In genomic region chr4:136675439-136675838, GRCm38 (mm10) we compare ENCODE assay signal across 44 mouse cellular contexts. TPM values are rescaled to one million over a fixed set of nuclear protein-coding genes. Genes with fewer than 3 reads are reported as not detected.
"Had no signal": no experiment of that assay in that cellular context is flagged by ENCODE, and none has a peak within 500 bp of the region (broad histone marks: within the 10 kb centered on the region; RNA-seq: fewer than 3 reads in every experiment).

No protein-coding gene starts in this region.

- H3K4me3 ChIP-seq: heart, embryonic 10.5 days; heart, embryonic 12.5 days; heart, embryonic 13.5 days; heart, embryonic 15.5 days; hindbrain, embryonic 10.5 days; hindbrain, embryonic 12.5 days; hindbrain, embryonic 13.5 days; hindbrain, embryonic 15.5 days; kidney, embryonic 15.5 days; layer of hippocampus, adult 2 months; left cerebral cortex, adult 2 months had no signal

- H3K4me2 ChIP-seq: heart, embryonic 11.5 days; heart, embryonic 12.5 days; heart, embryonic 13.5 days; heart, embryonic 15.5 days; hindbrain, embryonic 12.5 days; hindbrain, embryonic 13.5 days; hindbrain, embryonic 14.5 days; hindbrain, embryonic 15.5 days; kidney, embryonic 15.5 days had no signal

- H3K27me3 ChIP-seq: hindbrain, embryonic 12.5 days; hindbrain, embryonic 13.5 days; hindbrain, embryonic 15.5 days; kidney, embryonic 15.5 days had no signal

- H3K4me1 ChIP-seq: heart, embryonic 15.5 days had no signal

- DNase-seq: heart, postnatal 10 days; heart, postnatal 14 days; heart, postnatal 36 days; heart, postnatal 4 days; kidney, adult 11 months; kidney, adult 18-20 months; kidney, adult 2 months; kidney, adult 8-10 months; kidney, adult 9 months; kidney, postnatal 10 days; kidney, postnatal 14 days; kidney, postnatal 25 days; kidney, postnatal 36 days; kidney, postnatal 4 days; layer of hippocampus, adult 9-11 months; layer of hippocampus, postnatal 36 days had no signal

- ATAC-seq: hindbrain, embryonic 16.5 days; hindbrain, postnatal 0 days; inflammation-experienced regulatory T-cells, adult 6 months had no signal

- H3K9me3 ChIP-seq: heart, embryonic 10.5 days; heart, embryonic 12.5 days; heart, embryonic 13.5 days; heart, embryonic 15.5 days; hindbrain, embryonic 10.5 days; hindbrain, embryonic 12.5 days; hindbrain, embryonic 13.5 days; hindbrain, embryonic 15.5 days; kidney, embryonic 15.5 days had no signal

- H3K27ac ChIP-seq: heart, embryonic 10.5 days; heart, embryonic 13.5 days; heart, embryonic 15.5 days; hindbrain, embryonic 10.5 days; hindbrain, embryonic 12.5 days; hindbrain, embryonic 13.5 days; hindbrain, embryonic 14.5 days; hindbrain, embryonic 15.5 days; hindbrain, postnatal 0 days; kidney, embryonic 15.5 days; kidney, postnatal 0 days; layer of hippocampus, adult 2 months; left cerebral cortex, adult 2 months had no signal

- H3K36me3 ChIP-seq: heart, embryonic 12.5 days; heart, embryonic 13.5 days; heart, embryonic 15.5 days had no signal

- H3K9ac ChIP-seq: heart, embryonic 12.5 days; heart, embryonic 13.5 days; heart, embryonic 15.5 days; hindbrain, embryonic 12.5 days; hindbrain, embryonic 13.5 days; hindbrain, embryonic 14.5 days; hindbrain, embryonic 15.5 days; kidney, embryonic 15.5 days had no signal

RNA-seq across cellular contexts. Expression of gene Lactbl1, which starts 53.0 kb away (rescaled TPM):
- total RNA-seq: heart, postnatal 10 days; heart, postnatal 14 days; heart, postnatal 25 days; heart, postnatal 36 days; heart, postnatal 4 days; layer of hippocampus, adult 18-20 months; layer of hippocampus, postnatal 36 days; left cerebral cortex, adult 18-20 months; left cerebral cortex, adult 8-10 months had no signal
- polyA plus RNA-seq: heart, embryonic 10.5 days; heart, embryonic 11.5 days; heart, embryonic 12.5 days; heart, embryonic 13.5 days; heart, embryonic 14.5 days; heart, embryonic 15.5 days; heart, postnatal 0 days; hindbrain, embryonic 10.5 days; hindbrain, embryonic 11.5 days; hindbrain, embryonic 13.5 days; intestine, embryonic 14.5 days; kidney, adult 2 months; kidney, embryonic 14.5 days; kidney, embryonic 15.5 days; kidney, embryonic 16.5 days; kidney, postnatal 0 days; large intestine, adult 2 months had no signal
